Mouse (Mus musculus): ENCODE data around the gene Otogl. TPM values are rescaled to one million over a fixed set of nuclear protein-coding genes. Genes with fewer than 3 reads are reported as not detected.

The Otogl gene
- polyA plus RNA-seq, 1 experiment, result 0.05 TPM

- no peak for DNase-seq (ENCODE audit: low read depth, low spot score)
- WGBS, result 88% methylated on average over 1 of the region's 1 CpGs
These were observed 9.2 kb upstream of the Otogl start for GRCm38 (mm10) chr10:107921134-107921533.

GRCm38 (mm10) chr10:107913013-107913412 is 1.1 kb upstream of the Otogl start:
- no peak for DNase-seq (ENCODE audit: low read depth, low spot score)
- 67% methylated on average over 2 of the region's 2 CpGs for WGBS

- DNase-seq (ENCODE audit: low read depth, low spot score), result no peak
- 70% methylated on average over 10 of the region's 10 CpGs for WGBS
These were observed 5.5 kb downstream of the Otogl start for GRCm38 (mm10) chr10:107906453-107906852.

GRCm38 (mm10) chr10:107905274-107906034 is 6.5 kb downstream of the Otogl start:
- 43% methylated on average over 7 of the region's 7 CpGs for WGBS
- DNase-seq (ENCODE audit: low read depth, low spot score), result no peak

- 60% methylated on average over 8 of the region's 8 CpGs for WGBS
These were observed 10.0 kb downstream of the Otogl start for GRCm38 (mm10) chr10:107901958-107902357.

GRCm38 (mm10) chr10:107901204-107901879 is 10.6 kb downstream of the Otogl start:
- DNase-seq (ENCODE audit: low read depth, low spot score), result no peak
- 68% methylated on average over 13 of the region's 13 CpGs for WGBS

More at GRCm38 (mm10) chr10:107901958-107902357, 10.0 kb downstream of the Otogl start:
- no peak for DNase-seq (ENCODE audit: low read depth, low spot score)

GRCm38 (mm10) chr10:107899946-107900345 is 12.0 kb downstream of the Otogl start:
- 63% methylated on average over 6 of the region's 6 CpGs for WGBS

GRCm38 (mm10) chr10:107896158-107896557 is 15.8 kb downstream of the Otogl start:
- 75% methylated on average over 4 of the region's 4 CpGs for WGBS
- no peak for DNase-seq (ENCODE audit: low read depth, low spot score)

More at GRCm38 (mm10) chr10:107899946-107900345, 12.0 kb downstream of the Otogl start:
- no peak for DNase-seq (ENCODE audit: low read depth, low spot score)

GRCm38 (mm10) chr10:107894663-107895581 is 17.0 kb downstream of the Otogl start:
- WGBS, result 44% methylated on average over 8 of the region's 8 CpGs
- no peak for DNase-seq (ENCODE audit: low read depth, low spot score)

- no peak for DNase-seq (ENCODE audit: low read depth, low spot score)
- WGBS, result 84% methylated on average over 9 of the region's 9 CpGs
These were observed 21.5 kb downstream of the Otogl start for GRCm38 (mm10) chr10:107890400-107890799.

GRCm38 (mm10) chr10:107872542-107872941 is 39.4 kb downstream of the Otogl start:
- 90% methylated on average over 5 of the region's 5 CpGs for WGBS
- no peak for DNase-seq (ENCODE audit: low read depth, low spot score)

- WGBS, result 73% methylated on average over 4 of the region's 4 CpGs
- no peak for DNase-seq (ENCODE audit: low read depth, low spot score)
These were observed 39.8 kb downstream of the Otogl start for GRCm38 (mm10) chr10:107872109-107872508.

- no peak for DNase-seq (ENCODE audit: low read depth, low spot score)
- 82% methylated on average over 7 of the region's 7 CpGs for WGBS
These were observed 41.4 kb downstream of the Otogl start for GRCm38 (mm10) chr10:107870540-107870939.

GRCm38 (mm10) chr10:107868904-107869303 is 43.0 kb downstream of the Otogl start:
- DNase-seq (ENCODE audit: low read depth, low spot score), result no peak
- WGBS, result 87% methylated on average over 8 of the region's 8 CpGs

- DNase-seq (ENCODE audit: low read depth, low spot score), result no peak
- WGBS, result 39% methylated on average over 4 of the region's 4 CpGs
These were observed 44.5 kb downstream of the Otogl start for GRCm38 (mm10) chr10:107867414-107867813.

GRCm38 (mm10) chr10:107860235-107860917 is 51.6 kb downstream of the Otogl start:
- WGBS, result 77% methylated on average over 8 of the region's 8 CpGs
- no peak for DNase-seq (ENCODE audit: low read depth, low spot score)

- 78% methylated on average over 3 of the region's 3 CpGs for whole genome bisulfite sequencing
- DNase-seq (ENCODE audit: low read depth, low spot score), result no peak
These were observed 52.7 kb downstream of the Otogl start for GRCm38 (mm10) chr10:107859220-107859619.

- 26% methylated on average over 7 of the region's 7 CpGs for WGBS
- DNase-seq (ENCODE audit: low read depth, low spot score), result peak; percentile 7
These were observed 53.2 kb downstream of the Otogl start for GRCm38 (mm10) chr10:107858684-107859083.

- no peak for DNase-seq (ENCODE audit: low read depth, low spot score)
- 91% methylated on average over 1 of the region's 1 CpGs for whole genome bisulfite sequencing
These were observed 67.0 kb downstream of the Otogl start for GRCm38 (mm10) chr10:107844906-107845305.

All from large intestine, adult 2 months (tissue).